Mouse (Mus musculus) stomach, embryonic 14.5 days (tissue): Measurements from ENCODE around the gene Fhad1. TPM values are rescaled to one million over a fixed set of nuclear protein-coding genes. Genes with fewer than 3 reads are reported as not detected.
A peak's percentile ranks its signal among the peaks of the same experiment; 100 is the strongest.

Source experiments
- ATAC-seq: fragments of 200-750 bp; cut with Nextera tagmentation; 2 replicates; pipeline ENCODE4 v1.8.0; 2017; ENCODE audit warnings: low read depth, moderate TSS enrichment; ENCODE audit not compliant: insufficient number of reproducible peaks, insufficient read depth, low FRiP score
- H3K27ac ChIP-seq: fragments of 300-500 bp; sonication (generic); 2 replicates; pipeline ENCODE4 v1.5.1; 2014; ENCODE audit warnings: mild to moderate bottlenecking, low read length, moderate library complexity, mixed read lengths
- H3K27me3 ChIP-seq: fragments of 300-500 bp; sonication (generic); 2 replicates; pipeline ENCODE4 v1.6.1; 2014; ENCODE audit warnings: low read length, control low read depth, mixed read lengths; ENCODE audit not compliant: control insufficient read depth, insufficient read depth
- H3K36me3 ChIP-seq: fragments of 300-500 bp; sonication (generic); 2 replicates; pipeline ENCODE4 v1.6.1; 2014; ENCODE audit warnings: mild to moderate bottlenecking, control low read depth, low read length, moderate library complexity, mixed read lengths; ENCODE audit not compliant: control insufficient read depth, insufficient read depth
- H3K4me1 ChIP-seq: fragments of 300-500 bp; sonication (generic); 2 replicates; pipeline ENCODE4 v1.6.1; 2014; ENCODE audit warnings: low read length, control low read depth, mixed read lengths; ENCODE audit not compliant: control insufficient read depth, insufficient read depth
- H3K4me2 ChIP-seq: fragments of 300-500 bp; sonication (generic); replicated peaks from 2 replicates; pipeline ENCODE4 v1.6.1; 2014; ENCODE audit warnings: low read depth, low read length, control low read depth
- H3K4me3 ChIP-seq: fragments of 300-500 bp; sonication (generic); 2 replicates; pipeline ENCODE4 v1.5.1; 2014; ENCODE audit warnings: low read depth, low read length, control low read depth
- H3K9ac ChIP-seq: fragments of 300-500 bp; sonication (generic); replicated peaks from 2 replicates; pipeline ENCODE4 v1.6.1; 2014; ENCODE audit warnings: low read depth, mild to moderate bottlenecking, control low read depth, low read length, moderate library complexity, mixed read lengths
- H3K9me3 ChIP-seq: fragments of 300-500 bp; sonication (generic); 2 replicates; pipeline ENCODE4 v1.6.1; 2016; ENCODE audit warnings: low read depth, low read length, control low read depth; ENCODE audit not compliant: control insufficient read depth
- WGBS: fragments of 180-500 bp; shearing (Covaris S2); extraction: QIAGEN DNeasy Blood & Tissue Kit; methylation state at CpG from one replicate; pipeline ENCODE4 v1.1.7; 2014; 5-methylcytosine and 5-hydroxymethylcytosine counted together
- polyA plus RNA-seq: library from polyadenylated mRNA; unstranded; fragments of >200 nt; fragmentation: Nextera tagmentation; extraction: Ambion mirVana; gene quantifications from 2 replicates; pipeline ENCODE4 v1.2.1, GENCODE M21; 2014

The Fhad1 gene
- polyA plus RNA-seq, 1 experiment from 2014 or later, result 0.78 TPM

- no peaks in the 10 kb centered on the region for H3K9me3 ChIP-seq
- no peaks in the 10 kb centered on the region for H3K27me3 ChIP-seq
- no peak overlapping the region for H3K27ac ChIP-seq
- no peak overlapping the region for H3K9ac ChIP-seq
- 73% methylated on average over 6 of the region's 6 CpGs for WGBS
- ATAC-seq, result no peak
- no peak overlapping the region for H3K4me3 ChIP-seq
- no peak overlapping the region for H3K4me2 ChIP-seq
- no peaks in the 10 kb centered on the region for H3K36me3 ChIP-seq
- H3K4me1 ChIP-seq, result peaks cover 37% of the 10 kb centered on the region
These were observed 117.7 kb downstream of the Fhad1 start for GRCm38 (mm10) chr4:141897225-141897624.

- WGBS, result 37% methylated on average over 12 of the region's 12 CpGs
- Histone ChIP-seq H3K4me3 (no peak overlapping the region), H3K4me2 (no peak overlapping the region), H3K36me3 (no peaks in the 10 kb centered on the region), H3K4me1 (peaks cover 35% of the 10 kb centered on the region), H3K27me3 (no peaks in the 10 kb centered on the region), H3K27ac (peak overlapping the region; percentile 12; the same call in 1 of the 2 replicates), H3K9me3 (no peaks in the 10 kb centered on the region), H3K9ac (no peak overlapping the region)
- ATAC-seq, result no peak
These were observed 119.1 kb downstream of the Fhad1 start for GRCm38 (mm10) chr4:141895772-141896171.

GRCm38 (mm10) chr4:141893157-141893784, 121.6 kb downstream of the Fhad1 start:
- no peak for ATAC-seq
- no peak overlapping the region for H3K27ac ChIP-seq
- WGBS, result 81% methylated on average over 8 of the region's 8 CpGs

GRCm38 (mm10) chr4:141886385-141886968, 128.4 kb downstream of the Fhad1 start:
- Histone ChIP-seq H3K4me1 (peaks cover 12% of the 10 kb centered on the region), H3K27me3 (no peaks in the 10 kb centered on the region), H3K4me3 (no peak overlapping the region), H3K27ac (no peak overlapping the region), H3K9ac (no peak overlapping the region), H3K36me3 (no peaks in the 10 kb centered on the region), H3K9me3 (no peaks in the 10 kb centered on the region), H3K4me2 (no peak overlapping the region)
- no peak for ATAC-seq
- 30% methylated on average over 6 of the region's 6 CpGs for WGBS

More at GRCm38 (mm10) chr4:141893157-141893784, 121.6 kb downstream of the Fhad1 start:
- Histone ChIP-seq H3K9ac (no peak overlapping the region), H3K36me3 (no peaks in the 10 kb centered on the region), H3K4me1 (peaks cover 21% of the 10 kb centered on the region), H3K9me3 (no peaks in the 10 kb centered on the region), H3K4me2 (no peak overlapping the region), H3K27me3 (no peaks in the 10 kb centered on the region), H3K4me3 (no peak overlapping the region)

DNA sequence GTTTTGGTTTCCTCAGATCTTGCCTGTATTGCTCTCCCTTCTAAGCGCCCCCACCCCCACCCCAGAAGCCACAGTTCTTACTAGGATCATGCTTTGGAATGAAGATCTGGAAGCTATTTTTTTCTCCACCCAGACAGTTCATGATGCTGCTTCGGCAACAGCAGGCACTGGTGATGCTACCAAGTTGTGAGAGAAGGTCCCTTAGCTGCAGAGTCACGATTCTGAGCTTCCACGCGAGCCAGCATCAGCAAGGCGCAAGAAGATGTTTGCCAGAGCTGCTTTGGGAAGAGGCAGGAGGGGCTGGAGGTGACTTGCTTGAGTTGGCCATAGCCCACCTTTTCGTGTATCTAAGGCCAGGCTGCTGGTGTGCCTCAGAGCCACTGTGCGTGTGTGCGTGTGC, 129.4 kb downstream of the Fhad1 start:
- Histone ChIP-seq H3K4me2 (no peak overlapping the region), H3K9me3 (no peaks in the 10 kb centered on the region), H3K4me1 (peaks cover 13% of the 10 kb centered on the region), H3K4me3 (no peak overlapping the region), H3K27ac (no peak overlapping the region), H3K9ac (no peak overlapping the region), H3K36me3 (no peaks in the 10 kb centered on the region), H3K27me3 (no peaks in the 10 kb centered on the region)
- WGBS, result 60% methylated on average over 9 of the region's 9 CpGs
- ATAC-seq, result no peak

DNA sequence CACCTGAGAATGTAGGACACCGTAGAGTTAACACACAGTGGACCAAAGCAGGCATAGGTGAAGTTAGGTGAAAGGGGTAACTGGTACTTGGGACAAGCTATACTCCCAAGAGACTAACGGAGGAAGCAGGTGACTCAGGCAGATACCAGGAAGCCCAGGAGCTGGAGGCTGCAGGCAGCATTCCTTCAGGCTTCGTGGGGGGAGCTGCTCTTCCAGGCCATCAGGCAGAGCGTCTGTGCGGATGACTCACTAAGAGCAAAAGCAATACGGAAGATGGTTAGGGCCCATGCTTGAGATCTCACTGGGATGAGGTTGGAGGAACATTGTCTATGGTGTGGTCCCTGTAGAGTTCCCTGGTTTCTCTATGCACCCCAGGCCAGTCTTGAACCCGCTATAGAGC, 132.0 kb downstream of the Fhad1 start:
- 71% methylated on average over 7 of the region's 7 CpGs for WGBS
- Histone ChIP-seq H3K36me3 (no peaks in the 10 kb centered on the region), H3K4me1 (peaks cover 13% of the 10 kb centered on the region), H3K4me3 (no peak overlapping the region), H3K9me3 (no peaks in the 10 kb centered on the region), H3K4me2 (no peak overlapping the region), H3K27me3 (no peaks in the 10 kb centered on the region), H3K9ac (no peak overlapping the region), H3K27ac (no peak overlapping the region)
- no peak for ATAC-seq

DNA sequence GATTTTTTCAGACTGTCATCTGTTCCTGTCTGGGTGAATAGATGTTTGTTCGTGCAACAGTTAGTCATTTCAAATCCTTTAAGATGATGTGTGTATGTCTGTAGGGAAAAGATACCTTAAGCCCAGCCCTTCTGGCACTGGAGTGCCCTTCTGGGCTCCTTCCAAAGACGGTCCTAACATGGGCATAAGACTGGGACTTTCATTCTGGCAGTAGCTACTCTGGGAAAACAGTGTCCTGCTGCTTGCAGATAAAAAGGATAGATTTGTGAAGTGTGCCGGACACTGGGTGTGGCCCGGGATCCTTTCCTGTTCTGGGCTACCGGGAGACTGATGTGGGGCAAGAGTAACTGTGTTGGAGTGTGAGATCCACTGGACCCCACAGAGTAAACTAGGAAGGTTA, 132.9 kb downstream of the Fhad1 start:
- Histone ChIP-seq H3K27ac (no peak overlapping the region), H3K4me2 (no peak overlapping the region), H3K9ac (no peak overlapping the region), H3K4me3 (no peak overlapping the region), H3K27me3 (no peaks in the 10 kb centered on the region), H3K36me3 (no peaks in the 10 kb centered on the region), H3K4me1 (peaks cover 13% of the 10 kb centered on the region), H3K9me3 (no peaks in the 10 kb centered on the region)
- ATAC-seq, result no peak
- WGBS, result 58% methylated on average over 5 of the region's 5 CpGs

DNA sequence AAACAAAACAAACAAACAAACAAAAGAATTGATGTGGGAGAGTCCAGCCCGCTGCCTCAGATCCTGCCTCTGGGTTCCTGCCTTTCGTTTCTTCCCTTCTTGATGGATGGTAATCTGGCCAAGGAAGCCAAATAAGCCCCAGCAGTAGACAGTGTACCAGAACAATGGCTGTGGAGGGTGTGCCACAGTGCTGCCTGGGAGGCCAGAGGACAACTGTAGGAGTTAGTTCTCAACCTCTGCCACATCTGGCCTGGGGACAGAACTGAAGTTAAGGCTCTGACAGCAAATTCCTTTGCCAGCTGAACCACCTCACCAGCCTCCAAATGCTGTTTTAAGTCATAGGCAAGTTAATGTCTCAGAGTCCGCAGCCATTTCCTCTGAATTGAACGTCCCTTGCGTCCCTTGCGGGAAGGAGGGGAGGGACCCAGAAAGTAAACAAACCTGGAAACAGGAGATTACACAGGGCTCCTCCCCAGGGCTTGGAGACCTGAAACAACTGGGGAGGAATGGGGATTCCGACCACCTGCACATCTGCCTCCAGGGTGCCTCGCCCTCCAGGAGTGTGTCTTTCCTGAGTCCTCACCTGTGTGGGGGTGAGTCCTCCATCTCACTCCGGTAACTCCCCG, 133.5 kb downstream of the Fhad1 start:
- peaks cover 9% of the 10 kb centered on the region for H3K4me1 ChIP-seq
- no peak overlapping the region for H3K4me3 ChIP-seq
- no peak for ATAC-seq
- no peaks in the 10 kb centered on the region for H3K9me3 ChIP-seq
- no peak overlapping the region for H3K27ac ChIP-seq
- 44% methylated on average over 10 of the region's 10 CpGs for WGBS
- no peak overlapping the region for H3K9ac ChIP-seq
- no peaks in the 10 kb centered on the region for H3K36me3 ChIP-seq
- H3K27me3 ChIP-seq, result no peaks in the 10 kb centered on the region
- no peak overlapping the region for H3K4me2 ChIP-seq
